Mouse (Mus musculus) forelimb bud, embryonic 11.5 days (tissue): ENCODE data around the gene Vmn1r30.

Experiments
- DNase-seq: peaks from one replicate; pipeline ENCODE4 v3.0.0-alpha.2; 2012; ENCODE audit warnings: low read depth, low spot score

Gene Vmn1r30

DNA sequence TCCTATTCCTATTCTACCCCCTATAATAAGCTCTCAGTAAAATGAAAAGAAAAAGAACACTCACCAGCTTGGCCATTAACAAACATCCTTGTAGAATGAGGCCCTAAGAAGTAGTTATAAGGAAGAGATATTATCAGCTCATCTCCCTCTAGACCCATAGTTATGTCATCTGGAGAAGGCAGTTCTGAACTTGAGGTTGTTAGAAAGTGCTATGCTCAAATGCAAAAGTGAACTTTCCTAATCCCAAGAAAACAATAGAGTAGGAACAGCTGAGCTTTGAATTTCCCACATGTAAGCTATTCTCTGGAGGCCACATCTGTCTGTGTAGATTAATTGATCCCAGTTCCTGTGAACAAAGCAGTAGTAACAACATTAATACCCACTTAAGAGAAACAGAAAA, at the start of gene Vmn1r30:
Vmn1r30 (minus strand) TSS at position 101 of the 400 bp plus-strand sequence.
- no peak for DNase-seq

DNA sequence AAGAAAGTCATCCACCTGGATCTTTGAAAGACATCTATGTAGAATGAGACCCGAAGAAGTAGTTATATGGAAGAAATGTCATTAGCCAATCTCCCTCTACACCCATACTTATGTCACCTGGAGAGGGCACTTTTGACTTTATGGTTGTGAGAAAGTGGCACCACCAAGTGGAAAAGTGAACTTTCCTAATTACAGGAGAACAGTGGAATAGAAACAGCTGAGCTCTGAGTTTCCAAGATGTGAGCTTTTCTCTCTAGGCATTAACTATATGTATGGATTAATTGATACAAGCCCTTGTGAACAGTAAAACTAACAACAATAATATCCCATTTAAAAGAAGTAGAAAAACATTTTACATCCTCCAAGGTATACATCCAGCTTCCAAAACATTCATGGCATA, 32.0 kb upstream of the Vmn1r30 start, which contains the start of gene Vmn1r31:
Vmn1r31 (minus strand) TSS at position 101 of the 400 bp plus-strand sequence.
- no peak for DNase-seq
